ENCODE assay signal across 8 mouse cellular contexts in the genomic region with DNA sequence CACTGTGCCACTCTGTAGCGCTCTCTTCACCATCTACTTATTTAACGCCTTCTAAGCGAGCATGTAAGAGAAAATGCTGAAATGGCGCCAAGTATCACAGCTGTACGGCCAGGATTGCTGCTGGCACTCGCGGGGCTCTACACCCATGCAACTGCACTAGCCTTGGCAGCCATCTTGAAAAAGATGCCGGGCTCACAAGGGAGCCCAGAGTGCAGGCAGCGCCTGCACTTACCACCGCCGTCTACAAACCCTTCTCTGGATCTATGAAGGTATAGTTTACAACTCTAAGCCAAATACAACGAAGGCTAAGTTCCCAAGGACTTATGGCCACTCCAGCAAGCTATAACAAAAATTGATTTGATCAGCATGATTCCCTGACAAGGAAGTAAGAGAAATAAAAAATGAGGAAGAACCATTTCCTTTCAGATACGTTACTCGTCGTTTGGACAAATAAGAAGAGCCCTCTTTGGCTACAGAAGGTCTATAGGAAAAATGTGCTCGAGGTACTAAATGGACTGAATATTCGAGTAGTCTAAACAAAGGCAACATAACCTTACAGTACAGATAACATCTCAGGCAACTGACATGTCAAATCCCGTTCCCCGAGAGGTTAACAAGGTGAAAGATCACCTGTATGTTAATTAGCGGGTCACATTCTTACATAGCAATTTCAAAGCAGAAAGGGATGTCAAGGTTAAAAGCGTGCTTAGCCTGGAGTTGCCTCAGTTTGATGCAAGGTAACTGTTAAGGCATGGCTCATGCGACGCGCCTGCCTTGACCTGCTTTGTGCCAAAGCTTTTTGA. TPM values are rescaled to one million over a fixed set of nuclear protein-coding genes. Genes with fewer than 3 reads are reported as not detected.
DNase-seq lines count a peak whose midpoint lies in the region; ATAC-seq lines count a peak whose summit lies in the region.

No protein-coding gene starts in this region.

- peak overlapping the region; percentile 98 for H3K9ac ChIP-seq in hindbrain, embryonic 12.5 days

- peak overlapping the region; percentile 78 for H3K4me2 ChIP-seq in hindbrain, embryonic 12.5 days (replicated peaks)

- 2% methylated on average over 24 of the region's 24 CpGs for WGBS in hindbrain, embryonic 12.5 days

- DNase-seq in NIH3T3 (ENCODE audit: low read depth), result peak; percentile 89
- DNase-seq in cerebellum, postnatal 14 days, result peak; percentile 49 to 55
- DNase-seq in frontal cortex, postnatal 14 days (ENCODE audit: low spot score in 2 of 2), result peak; percentile 48 to 51
- DNase-seq in layer of hippocampus, postnatal 25 days (ENCODE audit: extremely low spot score in 1 of 2, low spot score in 1 of 2), result peak; percentile 24 to 30
- peak; percentile 59 for DNase-seq in lung, postnatal 36 days
- peak; percentile 70 for DNase-seq in retina, postnatal 1 day
- DNase-seq in urinary bladder, adult 2 months (ENCODE audit: low spot score), result peak; percentile 27

- H3K4me3 ChIP-seq in hindbrain, embryonic 12.5 days, result peak overlapping the region; percentile 82

- no peaks in the 10 kb centered on the region for H3K9me3 ChIP-seq in hindbrain, embryonic 12.5 days (replicated peaks)

- peak overlapping the region; percentile 91 for H3K27ac ChIP-seq in hindbrain, embryonic 12.5 days

- peaks cover 28% of the 10 kb centered on the region for H3K4me1 ChIP-seq in hindbrain, embryonic 12.5 days

- no peaks in the 10 kb centered on the region for H3K27me3 ChIP-seq in hindbrain, embryonic 12.5 days

- no peak for ATAC-seq in hindbrain, embryonic 12.5 days (ENCODE audit: low FRiP score)

- peaks cover 9% of the 10 kb centered on the region; the same call in 1 of the 2 replicates for H3K36me3 ChIP-seq in hindbrain, embryonic 12.5 days

RNA-seq across cellular contexts. Expression of a gene that starts 1.4 kb away (rescaled TPM):
- 1,173 and 1,272 TPM in 2 replicates for polyA plus RNA-seq in hindbrain, embryonic 12.5 days (2016; fragmentation: Nextera tagmentation; extraction: Ambion mirVana)
- total RNA-seq in layer of hippocampus, postnatal 25 days (2021), result 100 to 1,000 TPM; 287 to 320 TPM
- 312 and 444 TPM in 2 replicates for polyA plus RNA-seq in urinary bladder, adult 2 months (2012; rRNA removed)

RNA-seq across cellular contexts. Expression of a gene that starts 27.4 kb away (rescaled TPM):
- 78.4 and 87.1 TPM in 2 replicates for polyA plus RNA-seq in hindbrain, embryonic 12.5 days (2016; fragmentation: Nextera tagmentation; extraction: Ambion mirVana)
- total RNA-seq in layer of hippocampus, postnatal 25 days (2021), result 10 to 100 TPM; 19.1 to 20.2 TPM
- 21.0 and 28.4 TPM in 2 replicates for polyA plus RNA-seq in urinary bladder, adult 2 months (2012; rRNA removed)

RNA-seq across cellular contexts. Expression of a gene that starts 37.8 kb away (rescaled TPM):
- 0.43 and 0.63 TPM in 2 replicates for polyA plus RNA-seq in hindbrain, embryonic 12.5 days (2016; fragmentation: Nextera tagmentation; extraction: Ambion mirVana)
- total RNA-seq in layer of hippocampus, postnatal 25 days (2021), result under 1 TPM; 0.32 to 0.33 TPM
- 0.54 and 0.59 TPM in 2 replicates for polyA plus RNA-seq in urinary bladder, adult 2 months (2012; rRNA removed)

Comparison
In these comparisons a context has a peak if more than half of its experiments do, and no peak if none do; other contexts are left out.
1. DNase-seq: peak in every context shown above with its lines; median percentile 89 in NIH3T3; 70 in retina, postnatal 1 day; 59 in lung, postnatal 36 days; 52 in cerebellum, postnatal 14 days; 50 in frontal cortex, postnatal 14 days; 27 in layer of hippocampus, postnatal 25 days; 27 in urinary bladder, adult 2 months.